Mouse (Mus musculus) cerebellum, adult 2 months (tissue): ENCODE results near the gene Syne1.

ENCODE experiments used
- CTCF ChIP-seq: fragments of 200-500 bp; IDR thresholded peaks from 2 replicates; pipeline ENCODE4 v1.5.1; 2011; ENCODE audit warnings: low read depth, mild to moderate bottlenecking, control low read depth, low read length, moderate library complexity, borderline replicate concordance; ENCODE audit not compliant: insufficient read depth
- POLR2A ChIP-seq: fragments of 200-500 bp; IDR thresholded peaks from 2 replicates; pipeline ENCODE4 v1.6.1; 2011; ENCODE audit warnings: low read length, control low read depth, borderline replicate concordance; ENCODE audit not compliant: insufficient read depth

- TF ChIP-seq CTCF = no peak
- no peak for TF ChIP-seq POLR2A
Measured at GRCm38 (mm10) chr10:5360560-5360959, 190.7 kb downstream of the Syne1 start.
